8 mouse cellular contexts compared by ENCODE assay signal in the genomic region with DNA sequence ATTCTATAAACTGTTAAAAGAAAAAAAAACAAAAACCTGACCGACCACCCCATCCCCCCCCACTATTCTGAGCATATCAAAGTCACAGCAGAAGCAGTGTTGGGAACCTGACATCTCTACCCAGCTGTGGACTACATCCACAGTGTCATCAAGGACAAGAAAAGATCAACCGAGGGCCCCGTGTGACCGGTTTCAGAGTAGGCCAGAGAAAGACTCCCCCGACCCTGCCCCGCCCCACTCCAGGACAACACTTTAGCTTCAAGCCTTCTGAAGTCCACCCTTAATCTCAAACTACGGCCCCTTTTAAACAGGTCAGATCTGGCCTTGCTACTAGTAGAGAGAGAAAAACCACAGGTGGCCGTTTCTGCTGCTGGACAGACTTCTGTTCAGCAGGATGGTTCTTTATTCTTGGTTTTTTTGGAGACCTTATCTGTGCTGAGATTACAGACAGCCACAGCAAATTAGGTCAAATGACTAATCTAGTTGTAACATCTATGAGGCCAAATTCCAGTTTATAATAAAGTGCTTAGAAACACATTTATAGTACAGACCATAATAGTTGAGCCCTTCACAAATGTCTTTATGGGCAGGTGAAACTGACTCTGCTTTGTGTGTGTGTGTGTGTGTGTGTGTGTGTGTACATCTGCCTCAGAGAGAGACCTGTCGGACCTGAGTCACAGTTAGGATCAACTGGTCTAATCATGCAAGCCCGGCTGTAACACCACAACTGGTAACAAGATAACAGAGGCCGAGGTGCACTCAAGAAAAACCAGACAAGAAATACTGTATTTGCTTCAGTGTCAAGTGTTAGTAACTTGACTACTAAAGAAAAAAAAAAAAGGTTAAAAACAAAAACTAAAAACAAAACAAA. TPM values are rescaled to one million over a fixed set of nuclear protein-coding genes. Genes with fewer than 3 reads are reported as not detected.
DNase-seq lines count a peak whose midpoint lies in the region; ATAC-seq and TF ChIP-seq lines count a peak whose summit lies in the region.

No protein-coding gene starts in this region.

- TF ChIP-seq EP300 in ES-Bruce4 (IDR thresholded peaks at IDR 0.05; ENCODE audit: insufficient read depth, low read depth, low read length): no peak

- peak; percentile 69 for DNase-seq in 416B (ENCODE audit: low read depth)
- peak; percentile 50 for DNase-seq in kidney, postnatal 10 days
- peak; percentile 46 for DNase-seq in naive thymus-derived CD4-positive, alpha-beta T cell, adult 2 months (ENCODE audit: low read depth)
- no peak for DNase-seq in layer of hippocampus, postnatal 14 days (ENCODE audit: low spot score in 2 of 2)
- DNase-seq in gastrocnemius, postnatal 10 days: no peak
- no peak for DNase-seq in layer of hippocampus, adult 18-20 months (ENCODE audit: low spot score in 2 of 2)

- H3K27me3 ChIP-seq in ES-Bruce4 (ENCODE audit: control insufficient read depth, insufficient read depth, low read length, poor library complexity, severe bottlenecking): no peaks in the 10 kb centered on the region
- H3K27me3 ChIP-seq in forebrain, embryonic 15.5 days: no peaks in the 10 kb centered on the region

- peaks cover 39% of the 10 kb centered on the region for H3K36me3 ChIP-seq in ES-Bruce4 (ENCODE audit: control insufficient read depth, insufficient read depth, low read length, poor library complexity, severe bottlenecking)
- peaks cover 2% of the 10 kb centered on the region; the same call in 1 of the 2 replicates for H3K36me3 ChIP-seq in forebrain, embryonic 15.5 days

- H3K4me1 ChIP-seq in ES-Bruce4 (ENCODE audit: control insufficient read depth, insufficient read depth, low read length): no peaks in the 10 kb centered on the region
- H3K4me1 ChIP-seq in forebrain, embryonic 15.5 days: peaks cover 73% of the 10 kb centered on the region

- H3K4me3 ChIP-seq in ES-Bruce4 (ENCODE audit: low read depth, low read length): peak overlapping the region; percentile 17
- peak overlapping the region; percentile 86 for H3K4me3 ChIP-seq in forebrain, embryonic 15.5 days

- no peak for TF ChIP-seq CTCF in ES-Bruce4 (IDR thresholded peaks at IDR 0.05; ENCODE audit: low read depth, low read length)

- peak overlapping the region; percentile 83 for H3K4me2 ChIP-seq in forebrain, embryonic 15.5 days (replicated peaks)

- H3K9ac ChIP-seq in ES-Bruce4 (ENCODE audit: low read depth, poor library complexity, severe bottlenecking): 0 out of 2 replicates have a peak overlapping the region, but pooled peaks have one; percentile 20
- peak overlapping the region; percentile 33 for H3K9ac ChIP-seq in forebrain, embryonic 15.5 days (replicated peaks)

- no peak for TF ChIP-seq POLR2A in ES-Bruce4 (IDR thresholded peaks at IDR 0.05; ENCODE audit: insufficient read depth, low read length)

- no peaks in the 10 kb centered on the region for H3K9me3 ChIP-seq in ES-Bruce4 (replicated peaks; ENCODE audit: control insufficient read depth, insufficient read depth, low read length, poor library complexity, severe bottlenecking)
- H3K9me3 ChIP-seq in forebrain, embryonic 15.5 days: no peaks in the 10 kb centered on the region

- ATAC-seq in forebrain, embryonic 15.5 days (replicated peaks): no peak

- no peak overlapping the region for H3K27ac ChIP-seq in ES-Bruce4 (ENCODE audit: insufficient read depth, low read length)
- H3K27ac ChIP-seq in forebrain, embryonic 15.5 days (replicated peaks): no peak overlapping the region

- 33% methylated on average over 11 of the region's 11 CpGs for WGBS in forebrain, embryonic 15.5 days

RNA-seq across cellular contexts. Expression of a gene that starts 4.9 kb away (rescaled TPM):
- 37.6 and 39.6 TPM in 2 replicates for polyA plus RNA-seq in ES-Bruce4 (2011; ENCODE audit: insufficient read depth, insufficient read length, low read depth, missing spikeins)
- 10.5 and 11.1 TPM in 2 replicates for polyA plus RNA-seq in forebrain, embryonic 15.5 days (2015; fragmentation: Nextera tagmentation; extraction: Ambion mirVana)
- total RNA-seq in layer of hippocampus, postnatal 14 days (2021): 10 to 100 TPM; 57.1 to 61.7 TPM
- total RNA-seq in gastrocnemius, postnatal 10 days (2021): 10 to 100 TPM; 53.3 to 55.5 TPM
- total RNA-seq in layer of hippocampus, adult 18-20 months (2021): 10 to 100 TPM; 62.6 to 73.0 TPM

Comparison
In these comparisons a context has a peak if more than half of its experiments do, and no peak if none do; other contexts are left out.
1. DNase-seq: peak in 416B (single experiment), kidney, postnatal 10 days (single experiment) and naive thymus-derived CD4-positive, alpha-beta T cell, adult 2 months (single experiment); none in layer of hippocampus, postnatal 14 days (0 of 2), gastrocnemius, postnatal 10 days (single experiment) and layer of hippocampus, adult 18-20 months (0 of 2).